Mouse (Mus musculus) embryonic facial prominence, embryonic 11.5 days (tissue): ENCODE measurements at regions not wholly inside any gene's neighbourhood (a gene's known extent, or its start where the extent isn't known, plus 50 kb on each side); places are given as distances from the start of the nearest gene placed in this dataset.

ENCODE experiments used
- ATAC-seq: fragments of 200-750 bp; cut with Nextera tagmentation; replicated peaks from 2 replicates; pipeline ENCODE4 v1.8.0; 2017; ENCODE audit warnings: low read depth; ENCODE audit not compliant: insufficient number of reproducible peaks, low FRiP score, low TSS enrichment
- DNase-seq: peaks from one replicate; pipeline ENCODE4 v3.0.0-alpha.2; 2015; ENCODE audit warnings: low spot score
- H3K27ac ChIP-seq: fragments of 300-500 bp; sonication (generic); replicated peaks from 2 replicates; pipeline ENCODE4 v1.5.1; 2014; ENCODE audit warnings: mild to moderate bottlenecking, low read depth, low read length, control low read depth
- H3K27me3 ChIP-seq: fragments of 300-500 bp; sonication (generic); 2 replicates; pipeline ENCODE4 v1.6.1; 2014; ENCODE audit warnings: mild to moderate bottlenecking, low read length, moderate library complexity, mixed read lengths; ENCODE audit not compliant: control insufficient read depth, insufficient read depth
- H3K36me3 ChIP-seq: fragments of 300-500 bp; sonication (generic); replicated peaks from 2 replicates; pipeline ENCODE4 v1.6.1; 2014; ENCODE audit warnings: low read depth, mild to moderate bottlenecking, low read length, moderate library complexity, mixed read lengths; ENCODE audit not compliant: control insufficient read depth, insufficient read depth
- H3K4me1 ChIP-seq: fragments of 300-500 bp; sonication (generic); 2 replicates; pipeline ENCODE4 v1.6.1; 2014; ENCODE audit warnings: low read length, mixed read lengths; ENCODE audit not compliant: control insufficient read depth, insufficient read depth
- H3K4me2 ChIP-seq: fragments of 300-500 bp; sonication (generic); 2 replicates; pipeline ENCODE4 v1.6.1; 2014; ENCODE audit warnings: low read depth, mild to moderate bottlenecking, control low read depth, low read length, moderate library complexity
- H3K4me3 ChIP-seq: fragments of 300-500 bp; sonication (generic); 2 replicates; pipeline ENCODE4 v1.5.1; 2014; ENCODE audit warnings: low read depth, low read length, control low read depth
- H3K9ac ChIP-seq: fragments of 300-500 bp; sonication (generic); replicated peaks from 2 replicates; pipeline ENCODE4 v1.6.1; 2014; ENCODE audit warnings: mild to moderate bottlenecking, control low read depth, low read length
- H3K9me3 ChIP-seq: fragments of 300-500 bp; sonication (generic); replicated peaks from 2 replicates; pipeline ENCODE4 v1.6.1; 2016; ENCODE audit warnings: mild to moderate bottlenecking, low read length, inconsistent platforms, mixed read lengths; ENCODE audit not compliant: control insufficient read depth
- WGBS: fragments of 180-500 bp; shearing (Covaris S2); extraction: QIAGEN DNeasy Blood & Tissue Kit; methylation state at CpG from one replicate; pipeline ENCODE4 v1.1.7; 2014; 5-methylcytosine and 5-hydroxymethylcytosine counted together

DNA sequence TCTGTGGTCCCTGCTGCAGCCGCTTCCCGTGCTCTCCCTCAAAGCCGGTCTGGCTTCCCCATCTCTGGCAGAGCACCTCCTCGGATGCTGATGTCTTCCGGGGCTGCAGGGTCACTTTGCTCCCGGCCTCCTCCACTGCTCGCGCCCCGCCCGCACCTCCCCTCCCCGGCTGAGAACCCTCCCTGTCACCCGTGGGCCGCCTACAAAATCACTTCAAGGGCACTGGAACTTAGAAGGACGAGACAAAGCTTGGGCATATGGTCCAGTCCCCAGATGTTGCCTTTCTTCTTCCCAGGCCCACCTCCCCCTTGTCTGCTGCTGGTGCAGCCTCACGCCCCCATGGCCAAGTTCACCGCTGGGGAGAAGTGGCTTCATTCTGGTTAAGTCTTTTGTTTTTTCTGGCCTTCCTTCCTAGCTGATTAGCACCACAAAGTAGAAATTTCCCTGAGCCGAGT lies 84.3 kb upstream of the Rrp15 start:
- ATAC-seq, result peak; percentile 48; the same call in 1 of the 2 replicates

DNA sequence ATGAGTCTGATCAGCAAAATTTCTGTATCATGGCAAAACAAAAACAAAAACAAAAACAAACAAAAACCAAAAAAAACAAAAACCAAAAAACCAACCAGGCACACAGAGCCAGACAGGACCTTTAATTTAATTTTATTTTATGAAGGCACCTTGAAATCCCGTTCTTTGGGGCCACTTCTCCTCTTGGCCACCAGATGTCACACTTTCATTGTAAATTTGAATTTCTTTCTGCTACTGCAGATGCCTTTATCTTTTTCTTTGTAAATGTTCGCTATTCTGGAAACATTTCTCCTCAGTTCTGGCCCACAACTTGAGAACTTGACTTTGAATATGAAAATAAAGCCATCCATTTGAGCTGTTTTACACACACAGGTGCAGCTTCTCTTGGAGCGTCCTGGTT lies 78.6 kb upstream of the Rrp15 start:
- Histone ChIP-seq H3K36me3 (no peaks in the 10 kb centered on the region), H3K4me1 (no peaks in the 10 kb centered on the region), H3K4me2 (no peak overlapping the region), H3K27me3 (no peaks in the 10 kb centered on the region), H3K27ac (no peak overlapping the region), H3K4me3 (no peak overlapping the region), H3K9ac (no peak overlapping the region), H3K9me3 (no peaks in the 10 kb centered on the region)
- ATAC-seq (no peak), DNase-seq (peak; percentile 80)
- WGBS, result 28% methylated on average over 3 of the region's 3 CpGs

More for the DNA sequence above, 84.3 kb upstream of the Rrp15 start:
- Histone ChIP-seq H3K9me3 (no peaks in the 10 kb centered on the region), H3K4me1 (no peaks in the 10 kb centered on the region), H3K4me2 (peak overlapping the region; percentile 66), H3K36me3 (no peaks in the 10 kb centered on the region), H3K27ac (no peak overlapping the region), H3K27me3 (no peaks in the 10 kb centered on the region), H3K9ac (peak overlapping the region; percentile 35), H3K4me3 (peak overlapping the region; percentile 24)
- under 1% methylated on average over 17 of the region's 17 CpGs for WGBS
- peak; percentile 34 for DNase-seq

DNA sequence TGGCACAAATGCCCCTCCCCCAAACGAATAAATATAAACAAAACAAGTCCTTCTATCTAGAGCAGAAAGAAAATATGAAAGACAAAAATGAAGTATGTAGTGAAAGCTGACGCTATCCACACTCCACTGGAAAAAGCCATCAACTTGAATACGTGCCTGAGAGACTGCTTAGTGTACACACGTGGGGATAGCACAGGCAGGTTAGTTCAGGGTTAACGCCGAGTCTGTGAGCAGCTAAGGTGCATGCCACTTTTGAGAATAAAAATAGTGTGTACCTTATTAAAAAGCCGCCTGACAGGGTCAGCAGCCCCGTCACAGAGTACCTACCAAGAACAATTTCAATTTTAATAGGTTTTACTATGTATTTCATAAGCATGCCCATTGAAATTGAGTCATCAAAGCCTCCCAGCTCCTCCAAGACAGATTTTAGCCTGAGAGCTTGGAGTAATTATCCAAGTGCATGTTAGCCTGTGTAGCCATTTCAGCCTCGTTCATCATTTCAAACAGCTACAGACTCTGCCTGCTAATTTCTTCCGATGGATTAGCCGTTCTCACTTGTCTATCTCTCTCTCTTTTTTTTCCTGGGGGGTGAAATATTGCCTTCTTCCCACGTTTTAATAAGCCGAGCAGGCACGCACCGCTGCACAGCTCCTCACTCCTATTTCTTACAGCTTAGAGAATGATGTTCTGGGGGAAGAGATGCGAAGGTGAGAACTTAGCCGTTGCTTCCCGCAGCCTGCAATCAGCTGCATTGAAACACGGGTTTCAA lies 59.2 kb upstream of the Rrp15 start:
- Histone ChIP-seq H3K36me3 (no peaks in the 10 kb centered on the region), H3K27ac (no peak overlapping the region), H3K27me3 (no peaks in the 10 kb centered on the region), H3K9me3 (no peaks in the 10 kb centered on the region), H3K4me1 (no peaks in the 10 kb centered on the region), H3K9ac (no peak overlapping the region), H3K4me2 (no peak overlapping the region), H3K4me3 (no peak overlapping the region)
- ATAC-seq, result no peak
- 72% methylated on average over 19 of the region's 19 CpGs for WGBS
- no peak for DNase-seq

DNA sequence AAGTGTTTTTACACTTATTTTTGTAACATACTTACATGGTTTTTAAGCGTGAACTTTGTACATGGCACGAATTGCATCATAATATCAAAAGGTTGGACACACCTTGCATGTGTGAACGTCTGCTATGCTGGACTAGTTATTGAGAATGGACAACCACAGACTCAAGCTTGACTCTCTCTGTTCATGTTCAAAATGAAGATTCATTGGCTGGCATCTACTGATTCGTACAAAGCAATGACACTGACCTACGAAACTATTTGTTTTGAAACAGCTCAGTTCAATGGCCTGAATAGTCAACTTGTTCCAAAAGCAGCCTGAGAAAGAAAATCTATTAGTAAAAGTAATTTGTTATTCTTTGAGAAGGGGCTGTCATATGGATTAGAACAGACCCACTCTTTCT lies 55.3 kb upstream of the Rrp15 start:
- no peaks in the 10 kb centered on the region for H3K36me3 ChIP-seq
- H3K4me1 ChIP-seq, result no peaks in the 10 kb centered on the region
- no peak overlapping the region for H3K4me3 ChIP-seq
- H3K27ac ChIP-seq, result no peak overlapping the region
- H3K9me3 ChIP-seq, result no peaks in the 10 kb centered on the region
- 92% methylated on average over 5 of the region's 5 CpGs for WGBS
- H3K9ac ChIP-seq, result no peak overlapping the region
- H3K4me2 ChIP-seq, result no peak overlapping the region
- no peak for ATAC-seq
- no peak for DNase-seq
- no peaks in the 10 kb centered on the region for H3K27me3 ChIP-seq
